Mouse (Mus musculus) megakaryocyte-erythroid progenitor cell, adult 5-6 weeks (primary cell): ENCODE data around the gene Porcn. TPM values are rescaled to one million over a fixed set of nuclear protein-coding genes. Genes with fewer than 3 reads are reported as not detected.

ENCODE experiments used
- ATAC-seq: replicated peaks from 2 replicates; pipeline ENCODE4 v1.8.0; 2016; ENCODE audit warnings: mild to moderate bottlenecking, inconsistent platforms; ENCODE audit not compliant: severe bottlenecking, poor library complexity, low FRiP score, low TSS enrichment
- total RNA-seq, 2 experiments: library from RNA; stranded (forward) in 1 of 2; stranded (reverse) in 1 of 2; fragments of 200-1000, 215-1000 nt in 1 of 2; fragments of >200 nt in 1 of 2; fragmentation: Nextera tagmentation in 1 of 2; gene quantifications; 2 replicates each; pipeline ENCODE4 v1.2.3; 2014 to 2017

Gene Porcn
- total RNA-seq, 2 experiments from 2014 or later = 1.5 TPM; not detected in 1

DNA sequence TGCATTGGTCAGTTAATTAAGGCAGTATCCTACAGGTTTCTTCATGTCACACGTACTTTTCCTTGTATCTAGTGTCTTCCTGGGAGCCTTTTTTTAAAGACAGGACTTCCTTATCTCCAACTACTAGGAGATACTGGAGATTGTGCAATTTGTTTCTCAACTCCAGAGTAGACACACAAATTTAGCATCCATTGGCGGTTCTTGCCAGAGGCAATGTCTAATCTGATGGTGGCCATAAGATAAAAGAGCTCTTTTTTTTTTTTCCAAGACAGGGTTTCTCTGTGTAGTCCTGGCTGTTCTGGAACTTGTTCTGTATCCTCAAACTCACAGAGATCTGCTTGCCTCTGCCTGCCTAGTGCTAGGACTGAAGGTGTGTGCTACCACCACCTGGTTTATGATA, 3.4 kb upstream of the Porcn start:
- ATAC-seq = no peak

GRCm38 (mm10) chrX:8207224-8207623, 899 bp upstream of the Porcn start:
- no peak for ATAC-seq

GRCm38 (mm10) chrX:8206694-8207197, 421 bp upstream of the Porcn start:
- ATAC-seq = no peak

DNA sequence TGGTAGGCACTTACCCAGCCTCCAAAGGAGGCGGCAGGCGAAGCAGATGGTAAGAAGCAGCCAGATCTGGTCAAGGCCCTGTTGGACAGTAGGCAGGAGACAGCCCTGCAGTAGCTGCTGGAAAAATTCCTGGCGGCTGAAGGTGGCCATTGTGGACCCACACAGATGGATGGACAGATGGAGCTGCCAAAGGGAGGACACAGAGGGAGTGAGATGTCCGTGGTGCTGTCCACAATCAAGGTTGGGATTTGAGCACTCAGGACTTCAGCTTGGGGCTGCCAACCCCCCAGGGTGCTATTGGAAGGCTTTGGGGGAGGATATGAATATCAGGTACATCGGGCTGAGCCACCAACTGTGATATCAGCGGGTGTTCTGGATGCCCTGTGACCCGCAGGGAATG, 774 bp downstream of the Porcn start:
- ATAC-seq = no peak

DNA sequence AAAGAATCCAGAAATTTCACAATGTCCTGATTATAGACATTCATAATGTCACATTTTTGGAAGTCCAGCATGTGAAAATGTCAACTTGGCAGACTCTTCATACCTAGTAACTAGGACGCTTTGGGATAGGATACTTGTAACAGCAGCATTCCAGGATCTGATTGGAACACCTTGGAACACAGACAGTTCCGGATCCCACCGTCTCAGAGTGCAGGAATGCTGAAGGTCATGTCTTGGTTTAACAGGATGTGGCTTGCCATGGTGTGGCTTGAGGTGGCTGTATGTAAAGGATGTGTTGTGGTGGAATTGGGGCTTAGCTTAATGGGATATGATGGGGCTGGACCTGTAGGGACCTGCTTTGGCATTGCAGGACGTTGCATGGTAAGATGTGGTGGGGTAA, 1.2 kb downstream of the Porcn start:
- no peak for ATAC-seq

GRCm38 (mm10) chrX:8204076-8204475, 2.2 kb downstream of the Porcn start:
- ATAC-seq = no peak

- no peak for ATAC-seq
These were observed 3.2 kb downstream of the Porcn start for GRCm38 (mm10) chrX:8203105-8203504.

- 0 out of 2 replicates have a peak, but pooled peaks have one; percentile 7 for ATAC-seq
These were observed 13.0 kb downstream of the Porcn start, which contains the start of gene Ebp for GRCm38 (mm10) chrX:8193419-8193723. Ebp (minus strand) TSS chrX:8193512.

DNA sequence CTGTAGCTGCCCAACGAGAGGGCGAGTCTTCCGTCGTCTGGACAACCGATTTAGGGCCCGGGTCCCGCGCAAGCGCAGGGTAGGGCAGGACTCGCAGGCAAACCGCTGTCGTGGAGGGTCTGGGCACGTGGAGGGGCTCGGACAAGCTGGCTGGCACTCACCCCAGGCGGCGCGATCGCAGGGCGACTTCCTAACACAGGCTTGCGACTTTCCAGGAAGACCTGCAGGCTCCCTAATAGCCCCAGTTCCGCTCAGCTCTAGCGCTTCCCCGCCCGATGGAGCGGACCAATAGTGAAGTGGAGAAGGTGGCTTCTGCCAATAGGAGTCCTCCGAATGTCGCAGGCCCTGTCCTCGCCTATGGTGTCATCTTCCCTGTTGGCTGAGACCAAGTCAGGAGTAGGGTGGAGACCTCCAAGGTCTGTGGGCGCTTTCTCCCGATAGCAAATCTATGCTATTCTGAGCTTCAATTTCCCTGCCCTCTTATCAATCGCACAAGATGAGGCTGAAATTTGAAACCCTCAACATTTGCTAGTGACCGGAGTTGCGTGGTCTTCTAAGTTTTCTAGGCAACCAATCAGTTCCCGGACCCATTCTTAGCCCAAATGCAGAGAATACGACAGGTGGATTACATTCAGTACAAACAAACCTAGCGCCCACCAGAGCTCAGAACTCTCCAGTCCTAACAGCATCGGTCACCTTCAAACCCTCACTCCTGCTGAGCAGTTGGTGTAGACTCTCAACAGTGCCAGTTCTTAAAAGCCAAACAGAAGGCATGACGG, 13.5 kb downstream of the Porcn start:
- ATAC-seq = peak; percentile 100

GRCm38 (mm10) chrX:8192126-8192639, 14.1 kb downstream of the Porcn start:
- no peak for ATAC-seq

DNA sequence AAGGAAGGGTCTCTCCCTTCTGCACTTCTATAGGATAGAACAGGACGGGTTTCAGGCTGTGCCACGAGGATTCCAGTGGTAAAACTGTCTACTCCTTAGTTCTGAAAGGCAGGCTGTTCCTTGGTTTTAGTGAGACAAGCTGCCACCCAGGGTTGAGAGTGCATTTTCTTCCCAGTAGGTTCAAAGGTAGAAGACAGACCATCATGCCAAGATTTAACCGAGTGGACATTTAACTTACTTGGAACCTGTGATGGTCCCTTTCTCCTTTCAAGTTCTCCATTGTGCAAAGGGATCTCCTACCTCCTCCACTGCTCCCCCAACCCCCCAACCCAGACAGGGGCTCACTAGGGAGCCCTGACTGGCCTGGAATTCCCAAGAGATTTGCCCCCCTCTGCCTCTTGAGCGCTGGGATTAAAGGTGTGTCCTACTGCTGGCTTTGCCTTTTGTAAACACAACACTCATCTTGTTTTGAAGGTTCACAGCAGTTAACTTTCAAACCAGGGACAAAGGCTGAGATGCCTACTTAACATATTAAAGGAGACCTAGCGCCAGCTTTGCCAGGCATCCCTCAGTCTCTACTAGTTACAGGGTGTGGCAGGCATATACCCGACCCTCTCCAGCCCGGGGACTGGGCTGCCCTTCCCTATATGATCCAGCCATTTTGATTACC, 23.3 kb downstream of the Porcn start:
- no peak for ATAC-seq

GRCm38 (mm10) chrX:8179646-8180045, 26.7 kb downstream of the Porcn start:
- no peak for ATAC-seq

- no peak for ATAC-seq
These were observed 27.5 kb downstream of the Porcn start for GRCm38 (mm10) chrX:8178871-8179270.

- peak; percentile 86 for ATAC-seq
These were observed 30.6 kb downstream of the Porcn start, which contains the start of gene Tbc1d25 for GRCm38 (mm10) chrX:8175504-8176385. Tbc1d25 (minus strand) TSS chrX:8176181.

GRCm38 (mm10) chrX:8175169-8175503, 31.2 kb downstream of the Porcn start:
- no peak for ATAC-seq

DNA sequence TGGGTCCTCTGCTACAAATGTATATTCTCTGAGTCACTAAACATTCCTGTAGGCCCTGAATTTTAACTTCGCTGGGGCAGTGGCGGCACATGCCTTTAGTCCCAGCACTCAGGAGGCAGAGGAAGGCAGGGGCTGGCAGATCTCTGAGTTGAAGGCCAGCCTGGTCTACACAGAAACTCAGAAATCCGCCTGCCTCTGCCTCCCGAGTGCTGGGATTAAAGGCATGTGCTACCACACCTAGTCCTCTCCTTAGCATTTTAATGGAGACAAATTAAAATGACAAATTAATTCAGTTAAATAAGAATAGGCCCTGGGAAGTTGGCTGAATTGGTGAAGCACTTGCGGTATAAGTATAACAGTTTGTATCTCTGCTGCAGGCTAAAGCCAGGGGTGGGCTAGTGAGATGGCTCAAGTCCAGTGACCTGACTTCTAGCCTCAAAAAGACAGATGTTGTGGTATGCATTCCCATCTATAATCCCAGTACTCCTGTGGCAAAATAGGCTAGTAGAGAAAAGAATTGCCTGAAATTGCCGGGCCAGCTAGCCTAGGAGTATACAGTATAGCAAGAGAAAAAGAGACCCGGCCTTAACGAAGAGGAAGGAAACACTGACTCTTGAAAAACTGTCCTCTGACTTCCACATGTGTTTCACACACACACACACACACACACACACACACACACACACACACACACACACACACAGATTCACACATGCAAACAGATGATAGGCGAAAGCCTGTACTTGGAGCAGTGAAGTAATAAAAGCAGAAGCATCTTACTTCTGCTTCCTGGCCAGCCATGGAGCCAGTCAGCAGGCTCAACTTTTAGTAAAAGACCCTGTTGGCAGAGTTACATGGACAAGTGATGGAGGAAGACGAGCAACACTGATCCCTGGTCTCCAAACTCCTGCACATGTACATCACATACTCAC, 38.3 kb downstream of the Porcn start:
- no peak for ATAC-seq

DNA sequence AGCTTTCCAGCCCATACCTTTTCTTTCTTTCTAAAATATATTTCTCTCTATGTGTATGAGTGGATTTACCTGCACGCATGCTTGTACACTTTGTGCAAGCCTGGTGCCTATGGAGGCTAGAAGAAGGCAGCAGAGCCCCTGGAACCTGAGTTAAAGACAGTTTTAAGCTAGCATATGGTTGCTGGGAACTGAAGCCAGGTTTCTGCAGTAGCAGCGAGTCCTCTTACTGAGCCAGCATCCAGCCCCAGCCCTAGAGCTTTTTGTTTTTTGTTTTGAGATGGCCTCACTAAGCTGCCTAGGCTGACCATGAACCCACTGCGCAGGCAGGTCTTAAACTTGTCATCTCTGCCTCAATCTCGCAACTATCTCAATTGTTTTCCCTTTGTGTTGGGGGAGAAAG, 41.9 kb downstream of the Porcn start:
- ATAC-seq = no peak

- no peak for ATAC-seq
These were observed 43.2 kb downstream of the Porcn start for GRCm38 (mm10) chrX:8163076-8163475.
